Mouse (Mus musculus): ENCODE data around the gene Mccc2. TPM values are rescaled to one million over a fixed set of nuclear protein-coding genes. Genes with fewer than 3 reads are reported as not detected.

The Mccc2 gene
- polyA plus RNA-seq, 1 experiment = not detected

GRCm38 (mm10) chr13:99931502-99931901 lies 83.9 kb downstream of the Mccc2 start:
- Histone ChIP-seq H3K27ac (ENCODE audit: insufficient read depth, low read depth, low read length) (no peak overlapping the region), H3K4me3 (ENCODE audit: insufficient read depth, low read depth, low read length) (no peak overlapping the region), H3K4me1 (ENCODE audit: control insufficient read depth, insufficient read depth, low read length) (no peaks in the 10 kb centered on the region)
- WGBS = 93% methylated on average over 6 of the region's 6 CpGs
- no peak for TF ChIP-seq POLR2A (IDR thresholded peaks at IDR 0.05; ENCODE audit: insufficient read depth, low read depth, low read length)
- no peak for TF ChIP-seq CTCF (IDR thresholded peaks at IDR 0.05; ENCODE audit: insufficient read depth, low read depth, low read length)

GRCm38 (mm10) chr13:99926249-99926648 lies 89.2 kb downstream of the Mccc2 start:
- 72% methylated on average over 5 of the region's 5 CpGs for WGBS
- no peak overlapping the region for H3K27ac ChIP-seq (ENCODE audit: insufficient read depth, low read depth, low read length)
- no peaks in the 10 kb centered on the region for H3K4me1 ChIP-seq (ENCODE audit: control insufficient read depth, insufficient read depth, low read length)
- TF ChIP-seq POLR2A (IDR thresholded peaks at IDR 0.05; ENCODE audit: insufficient read depth, low read depth, low read length) (no peak), CTCF (IDR thresholded peaks at IDR 0.05; ENCODE audit: insufficient read depth, low read depth, low read length) (no peak)
- H3K4me3 ChIP-seq (ENCODE audit: insufficient read depth, low read depth, low read length) = no peak overlapping the region

GRCm38 (mm10) chr13:99915632-99916031 lies 99.8 kb downstream of the Mccc2 start:
- Histone ChIP-seq H3K4me1 (ENCODE audit: control insufficient read depth, insufficient read depth, low read length) (no peaks in the 10 kb centered on the region), H3K27ac (ENCODE audit: insufficient read depth, low read depth, low read length) (no peak overlapping the region), H3K4me3 (ENCODE audit: insufficient read depth, low read depth, low read length) (no peak overlapping the region)
- TF ChIP-seq CTCF (IDR thresholded peaks at IDR 0.05; ENCODE audit: insufficient read depth, low read depth, low read length) = no peak
- TF ChIP-seq POLR2A (IDR thresholded peaks at IDR 0.05; ENCODE audit: insufficient read depth, low read depth, low read length) = no peak
- WGBS = 82% methylated on average over 5 of the region's 5 CpGs

GRCm38 (mm10) chr13:99900965-99901364 lies 114.5 kb downstream of the Mccc2 start, which contains the start of gene Cartpt:
Gene Cartpt, minus strand, starts transcription at chr13:99901091.
- WGBS = 42% methylated on average over 9 of the region's 9 CpGs
- Histone ChIP-seq H3K4me1 (ENCODE audit: control insufficient read depth, insufficient read depth, low read length) (peaks cover 8% of the 10 kb centered on the region; the same call in 1 of the 2 replicates), H3K27ac (ENCODE audit: insufficient read depth, low read depth, low read length) (no peak within 1 kb of the TSS), H3K4me3 (ENCODE audit: insufficient read depth, low read depth, low read length) (peak within 1 kb of the TSS; percentile 35)
- TF ChIP-seq POLR2A (IDR thresholded peaks at IDR 0.05; ENCODE audit: insufficient read depth, low read depth, low read length) (no peak), CTCF (IDR thresholded peaks at IDR 0.05; ENCODE audit: insufficient read depth, low read depth, low read length) (no peak)

- 2% methylated on average over 30 of the region's 30 CpGs for WGBS
- peak overlapping the region; percentile 35 for H3K4me3 ChIP-seq (ENCODE audit: insufficient read depth, low read depth, low read length)
- no peak overlapping the region for H3K27ac ChIP-seq (ENCODE audit: insufficient read depth, low read depth, low read length)
- TF ChIP-seq POLR2A (IDR thresholded peaks at IDR 0.05; ENCODE audit: insufficient read depth, low read depth, low read length) = no peak
- no peak for TF ChIP-seq CTCF (IDR thresholded peaks at IDR 0.05; ENCODE audit: insufficient read depth, low read depth, low read length)
- peaks cover 8% of the 10 kb centered on the region; the same call in 1 of the 2 replicates for H3K4me1 ChIP-seq (ENCODE audit: control insufficient read depth, insufficient read depth, low read length)
Observed at GRCm38 (mm10) chr13:99900557-99900892, 114.9 kb downstream of the Mccc2 start.

- Histone ChIP-seq H3K27ac (ENCODE audit: insufficient read depth, low read depth, low read length) (no peak overlapping the region), H3K4me1 (ENCODE audit: control insufficient read depth, insufficient read depth, low read length) (peaks cover 8% of the 10 kb centered on the region; the same call in 1 of the 2 replicates), H3K4me3 (ENCODE audit: insufficient read depth, low read depth, low read length) (peak overlapping the region; percentile 35)
- TF ChIP-seq CTCF (IDR thresholded peaks at IDR 0.05; ENCODE audit: insufficient read depth, low read depth, low read length) = no peak
- TF ChIP-seq POLR2A (IDR thresholded peaks at IDR 0.05; ENCODE audit: insufficient read depth, low read depth, low read length) = no peak
- 6% methylated on average over 38 of the region's 38 CpGs for WGBS
Observed at GRCm38 (mm10) chr13:99899670-99900556, 115.5 kb downstream of the Mccc2 start.

- no peak overlapping the region for H3K4me3 ChIP-seq (ENCODE audit: insufficient read depth, low read depth, low read length)
- no peak overlapping the region for H3K27ac ChIP-seq (ENCODE audit: insufficient read depth, low read depth, low read length)
- 31% methylated on average over 14 of the region's 14 CpGs for WGBS
- peaks cover 8% of the 10 kb centered on the region; the same call in 1 of the 2 replicates for H3K4me1 ChIP-seq (ENCODE audit: control insufficient read depth, insufficient read depth, low read length)
- TF ChIP-seq CTCF (IDR thresholded peaks at IDR 0.05; ENCODE audit: insufficient read depth, low read depth, low read length) (no peak), POLR2A (IDR thresholded peaks at IDR 0.05; ENCODE audit: insufficient read depth, low read depth, low read length) (no peak)
Observed at GRCm38 (mm10) chr13:99898816-99899215, 116.6 kb downstream of the Mccc2 start.

Other genes starting within 250 kb of the Mccc2 start
- gene Cartpt, start 114.5 kb downstream of the Mccc2 start, polyA plus RNA-seq (2012; ENCODE audit: insufficient read depth, insufficient read length, low replicate concordance, missing spikeins) = not detected in 2 replicates
- gene Bdp1, start 88.4 kb upstream of the Mccc2 start, polyA plus RNA-seq (2012; ENCODE audit: insufficient read depth, insufficient read length, low replicate concordance, missing spikeins) = 52.5 TPM in 1 of 2 replicates, not detected in the other
- gene Serf1, start 92.4 kb upstream of the Mccc2 start, polyA plus RNA-seq (2012; ENCODE audit: insufficient read depth, insufficient read length, low replicate concordance, missing spikeins) = not detected in 2 replicates
- not detected in 2 replicates for gene Smn1, start 109.2 kb upstream of the Mccc2 start, polyA plus RNA-seq (2012; ENCODE audit: insufficient read depth, insufficient read length, low replicate concordance, missing spikeins)
- not detected in 2 replicates for gene Naip2, start 186.5 kb upstream of the Mccc2 start, polyA plus RNA-seq (2012; ENCODE audit: insufficient read depth, insufficient read length, low replicate concordance, missing spikeins)
- not detected in 2 replicates for gene Naip5, start 230.7 kb upstream of the Mccc2 start, polyA plus RNA-seq (2012; ENCODE audit: insufficient read depth, insufficient read length, low replicate concordance, missing spikeins)